Mouse (Mus musculus): ENCODE measurements at regions not wholly inside any gene's neighbourhood (a gene's known extent, or its start where the extent isn't known, plus 50 kb on each side); places are given as distances from the start of the nearest gene placed in this dataset.

DNA sequence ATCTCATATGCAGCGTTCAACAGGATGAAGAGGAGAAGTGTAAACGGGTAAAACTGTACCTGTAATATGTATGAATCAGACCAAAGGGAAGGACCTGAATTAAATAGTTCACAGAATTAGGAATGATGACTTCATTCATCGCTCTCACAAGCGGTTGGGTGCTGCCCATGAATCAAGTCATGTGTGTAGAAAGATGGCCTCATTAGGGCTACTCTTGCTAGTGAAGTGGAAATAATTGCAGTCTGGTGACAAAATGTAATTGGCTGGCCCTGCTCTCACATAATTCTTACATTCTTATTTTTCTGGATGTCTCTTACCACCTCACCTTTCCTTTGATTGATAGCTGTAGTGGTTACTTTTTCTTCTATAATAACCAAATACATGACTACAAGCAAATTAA, 80.1 kb upstream of the Fat1 start:
- TF ChIP-seq CTCF (conservative IDR thresholded peaks at IDR 0.05; ENCODE audit: insufficient read depth, insufficient read length, low read depth, low read length) (no peak), POLR2A (IDR thresholded peaks at IDR 0.05; ENCODE audit: low read depth, low read length) (no peak)

All from kidney, adult 2 months (tissue).